Mouse (Mus musculus) limb, embryonic 11.5 days (tissue): ENCODE measurements at regions not wholly inside any gene's neighbourhood (a gene's known extent, or its start where the extent isn't known, plus 50 kb on each side); places are given as distances from the start of the nearest gene placed in this dataset.

ENCODE experiments used
- ATAC-seq: fragments of 200-750 bp; cut with Nextera tagmentation; 2 replicates; pipeline ENCODE4 v1.8.0; 2017; ENCODE audit warnings: low read depth; ENCODE audit not compliant: insufficient number of reproducible peaks, low FRiP score, low TSS enrichment
- DNase-seq: peaks from one replicate; pipeline ENCODE4 v3.0.0-alpha.2; 2015; ENCODE audit warnings: low spot score
- H3K27ac ChIP-seq: fragments of 300-500 bp; sonication (generic); replicated peaks from 2 replicates; pipeline ENCODE4 v1.5.1; 2014; ENCODE audit warnings: low read depth, mild to moderate bottlenecking, low read length
- H3K27me3 ChIP-seq: fragments of 300-500 bp; sonication (generic); 2 replicates; pipeline ENCODE4 v1.6.1; 2014; ENCODE audit warnings: mild to moderate bottlenecking, low read length, mixed read lengths; ENCODE audit not compliant: control insufficient read depth, insufficient read depth
- H3K36me3 ChIP-seq: fragments of 300-500 bp; sonication (generic); 2 replicates; pipeline ENCODE4 v1.6.1; 2014; ENCODE audit warnings: mild to moderate bottlenecking, low read length, moderate library complexity, mixed read lengths; ENCODE audit not compliant: control insufficient read depth, insufficient read depth
- H3K4me1 ChIP-seq: fragments of 300-500 bp; sonication (generic); 2 replicates; pipeline ENCODE4 v1.6.1; 2014; ENCODE audit warnings: low read length, mixed read lengths; ENCODE audit not compliant: control insufficient read depth, insufficient read depth
- H3K4me2 ChIP-seq: fragments of 300-500 bp; sonication (generic); 2 replicates; pipeline ENCODE4 v1.6.1; 2014; ENCODE audit warnings: low read depth, mild to moderate bottlenecking, moderate library complexity; ENCODE audit not compliant: severe bottlenecking
- H3K4me3 ChIP-seq: fragments of 300-500 bp; sonication (generic); 2 replicates; pipeline ENCODE4 v1.5.1; 2014; ENCODE audit warnings: low read depth, low read length
- H3K9ac ChIP-seq: fragments of 300-500 bp; sonication (generic); 2 replicates; pipeline ENCODE4 v1.6.1; 2014; ENCODE audit warnings: mild to moderate bottlenecking, low read length
- H3K9me3 ChIP-seq: fragments of 300-500 bp; sonication (generic); 2 replicates; pipeline ENCODE4 v1.6.1; 2016; ENCODE audit warnings: low read length; ENCODE audit not compliant: control insufficient read depth
- WGBS: fragments of 180-500 bp; shearing (Covaris S2); extraction: QIAGEN DNeasy Blood & Tissue Kit; methylation state at CpG from one replicate; pipeline ENCODE4 v1.1.7; 2014; 5-methylcytosine and 5-hydroxymethylcytosine counted together

DNA sequence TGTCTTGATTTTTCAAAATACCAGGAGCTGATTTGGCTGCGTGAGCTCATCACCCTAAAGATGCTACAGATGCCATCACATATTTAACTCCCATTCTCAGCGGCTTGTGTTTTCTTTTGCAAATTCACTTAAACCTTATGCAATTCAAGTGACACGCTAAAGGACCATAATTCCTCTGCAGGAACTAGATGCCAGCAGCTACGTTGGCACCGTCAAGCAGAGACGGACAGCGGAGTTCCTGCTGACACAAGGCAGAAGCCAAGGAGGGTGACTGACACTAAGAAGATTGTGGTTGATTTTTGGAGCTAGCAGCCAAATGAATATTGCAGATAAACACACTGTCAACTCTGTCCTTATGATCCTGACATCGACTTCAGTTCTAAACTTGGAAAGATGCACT, 547.7 kb upstream of the Adam24 start:
- H3K4me3 ChIP-seq, result no peak overlapping the region
- no peaks in the 10 kb centered on the region for H3K4me1 ChIP-seq
- no peaks in the 10 kb centered on the region for H3K9me3 ChIP-seq
- ATAC-seq (no peak), DNase-seq (no peak)
- no peaks in the 10 kb centered on the region for H3K36me3 ChIP-seq
- 94% methylated on average over 8 of the region's 8 CpGs for WGBS
- H3K4me2 ChIP-seq, result no peak overlapping the region
- H3K27me3 ChIP-seq, result no peaks in the 10 kb centered on the region
- H3K27ac ChIP-seq, result no peak overlapping the region
- no peak overlapping the region for H3K9ac ChIP-seq

DNA sequence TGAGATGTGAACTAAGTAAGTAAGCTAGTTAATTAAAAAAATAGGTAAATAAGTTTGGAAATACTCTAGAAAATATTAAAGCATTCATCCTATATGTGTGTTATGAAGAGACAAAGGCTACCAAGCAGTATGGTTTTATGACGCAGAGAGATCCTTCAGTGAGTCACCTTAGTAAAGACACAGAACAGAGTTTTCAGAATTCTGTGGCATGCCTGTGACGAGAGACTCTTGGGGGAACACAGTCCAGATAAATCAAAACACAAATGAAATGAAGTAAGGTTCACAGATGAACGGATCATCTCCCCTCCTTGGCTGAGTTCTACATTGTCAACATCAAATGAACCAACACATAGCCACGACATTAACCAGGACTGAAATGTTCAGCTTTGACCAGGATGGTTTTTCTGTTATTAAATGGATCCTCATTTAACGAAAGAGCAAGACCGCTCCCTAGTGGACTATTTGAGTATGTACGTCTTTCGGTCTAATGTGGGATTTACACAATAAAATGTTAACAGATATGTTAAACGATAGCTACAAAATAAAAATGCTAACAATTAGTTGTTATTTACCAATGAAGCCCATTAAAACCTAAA, 542.1 kb upstream of the Adam24 start:
- WGBS, result 26% methylated on average over 9 of the region's 9 CpGs
- Histone ChIP-seq H3K27me3 (no peaks in the 10 kb centered on the region), H3K4me3 (no peak overlapping the region), H3K27ac (no peak overlapping the region), H3K36me3 (no peaks in the 10 kb centered on the region), H3K4me1 (no peaks in the 10 kb centered on the region), H3K9ac (no peak overlapping the region), H3K9me3 (no peaks in the 10 kb centered on the region), H3K4me2 (no peak overlapping the region)
- ATAC-seq, result no peak; the same call in 1 of the 2 replicates
- DNase-seq, result peak; percentile 23

GRCm38 (mm10) chr8:40150911-40151797, 523.7 kb upstream of the Adam24 start:
- ATAC-seq (peak; percentile 79), DNase-seq (peak; percentile 87)
- no peak overlapping the region for H3K27ac ChIP-seq
- H3K9me3 ChIP-seq, result no peaks in the 10 kb centered on the region
- 27% methylated on average over 21 of the region's 21 CpGs for WGBS
- no peak overlapping the region for H3K9ac ChIP-seq
- H3K36me3 ChIP-seq, result no peaks in the 10 kb centered on the region
- H3K4me3 ChIP-seq, result no peak overlapping the region
- H3K4me2 ChIP-seq, result peak overlapping the region; percentile 7
- no peaks in the 10 kb centered on the region for H3K27me3 ChIP-seq
- H3K4me1 ChIP-seq, result no peaks in the 10 kb centered on the region

DNA sequence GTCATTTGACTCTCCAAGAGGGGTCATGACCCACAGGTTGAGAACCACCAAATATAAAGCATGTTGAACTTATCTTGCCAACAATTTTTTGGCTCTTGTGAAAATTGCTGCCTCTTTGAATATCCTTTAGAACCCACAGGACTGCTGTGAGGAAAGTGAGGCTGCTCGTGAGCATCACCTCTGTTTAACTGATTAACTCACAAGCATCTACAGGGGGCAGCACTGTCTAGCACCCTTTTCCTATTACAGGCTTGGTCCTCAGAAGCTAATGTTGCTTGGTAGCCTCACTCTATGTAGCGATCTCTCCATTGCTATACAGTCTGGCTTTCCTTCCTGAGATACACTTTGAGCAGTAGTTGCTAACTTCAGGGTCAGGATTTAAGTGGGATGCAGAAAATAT, 522.4 kb upstream of the Adam24 start:
- Histone ChIP-seq H3K9me3 (no peaks in the 10 kb centered on the region), H3K4me3 (no peak overlapping the region), H3K9ac (no peak overlapping the region), H3K27me3 (no peaks in the 10 kb centered on the region), H3K27ac (no peak overlapping the region), H3K4me1 (no peaks in the 10 kb centered on the region), H3K36me3 (no peaks in the 10 kb centered on the region), H3K4me2 (no peak overlapping the region)
- ATAC-seq (no peak), DNase-seq (no peak)
- WGBS, result 53% methylated on average over 2 of the region's 2 CpGs

DNA sequence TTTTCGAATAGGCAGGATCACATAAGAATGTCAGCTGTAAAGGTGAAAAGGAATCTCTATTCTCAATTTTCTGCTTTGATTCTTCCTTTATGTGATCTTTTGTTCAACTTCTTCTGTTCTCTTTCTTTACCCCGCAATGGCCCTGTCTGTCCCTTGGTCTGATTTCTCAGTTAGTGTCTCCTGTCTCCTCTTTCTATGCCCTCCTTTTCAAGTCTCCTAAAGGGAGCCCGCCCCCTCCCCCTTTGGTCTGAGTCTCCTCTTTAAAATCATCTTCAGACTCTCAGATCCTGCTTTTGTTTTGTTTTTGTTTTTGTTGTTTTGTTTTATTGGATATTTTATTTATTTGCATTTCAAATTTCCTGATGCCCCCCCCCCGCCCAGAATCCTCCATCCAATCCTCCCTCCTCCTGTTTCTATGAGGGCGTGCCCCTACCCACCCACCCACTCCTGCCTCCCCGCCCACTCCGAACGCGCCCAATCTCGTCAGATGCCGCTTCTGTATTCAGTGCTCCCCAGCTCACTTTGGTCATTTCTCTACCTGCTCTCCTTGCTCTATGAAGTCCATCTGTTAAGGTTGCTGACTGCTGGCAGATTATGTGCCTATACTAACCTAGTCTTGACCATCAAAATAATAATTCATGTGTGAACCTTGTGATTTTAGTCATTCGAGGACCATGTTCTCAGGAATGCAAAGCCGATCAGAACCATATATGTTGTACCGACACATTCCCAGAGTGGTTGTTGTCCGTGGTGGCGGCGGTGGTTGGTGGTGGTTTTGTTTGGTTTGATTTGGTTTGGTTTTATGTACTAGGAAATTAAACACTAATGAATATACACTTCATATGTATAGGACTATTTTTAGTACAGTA, 487.9 kb upstream of the Adam24 start:
- H3K4me3 ChIP-seq, result no peak overlapping the region
- peak overlapping the region; percentile 12; the same call in 1 of the 2 replicates for H3K4me2 ChIP-seq
- no peaks in the 10 kb centered on the region for H3K27me3 ChIP-seq
- H3K4me1 ChIP-seq, result no peaks in the 10 kb centered on the region
- WGBS, result 43% methylated on average over 17 of the region's 17 CpGs
- H3K36me3 ChIP-seq, result no peaks in the 10 kb centered on the region
- peak; percentile 44; the same call in 1 of the 2 replicates for ATAC-seq
- no peak for DNase-seq
- H3K9ac ChIP-seq, result no peak overlapping the region
- H3K27ac ChIP-seq, result no peak overlapping the region
- no peaks in the 10 kb centered on the region for H3K9me3 ChIP-seq

- DNase-seq (peak; percentile 53), ATAC-seq (peak; percentile 26; the same call in 1 of the 2 replicates)
- no peak overlapping the region for H3K27ac ChIP-seq
- no peaks in the 10 kb centered on the region for H3K36me3 ChIP-seq
- H3K9me3 ChIP-seq, result no peaks in the 10 kb centered on the region
- 6% methylated on average over 5 of the region's 5 CpGs for WGBS
- no peak overlapping the region for H3K4me2 ChIP-seq
- no peak overlapping the region for H3K4me3 ChIP-seq
- no peaks in the 10 kb centered on the region for H3K27me3 ChIP-seq
- H3K9ac ChIP-seq, result no peak overlapping the region
- H3K4me1 ChIP-seq, result no peaks in the 10 kb centered on the region
These were observed 487.3 kb upstream of the Adam24 start for GRCm38 (mm10) chr8:40187584-40187934.

DNA sequence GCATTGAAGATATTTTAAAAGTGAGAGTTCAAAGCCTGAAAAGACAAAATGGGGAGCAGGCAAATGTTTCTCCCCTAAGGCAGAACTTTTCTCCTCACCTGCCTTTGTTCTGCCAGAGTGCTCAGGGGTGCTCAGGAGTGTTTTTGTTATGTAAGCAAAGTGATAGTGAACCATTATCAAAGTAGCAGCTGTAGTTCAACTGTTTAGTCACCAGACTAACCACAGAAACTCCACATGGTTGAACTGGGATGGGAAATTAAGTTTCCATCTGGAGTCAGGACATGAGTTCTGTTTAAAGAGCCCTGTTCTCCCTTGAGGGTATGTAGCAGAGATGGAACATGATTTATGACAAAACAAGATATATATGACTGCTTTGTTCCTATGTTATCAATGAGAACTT, 482.6 kb upstream of the Adam24 start:
- DNase-seq, result no peak
- Histone ChIP-seq H3K27me3 (no peaks in the 10 kb centered on the region), H3K4me3 (no peak overlapping the region), H3K27ac (no peak overlapping the region), H3K4me1 (no peaks in the 10 kb centered on the region), H3K4me2 (no peak overlapping the region), H3K9me3 (no peaks in the 10 kb centered on the region), H3K9ac (no peak overlapping the region), H3K36me3 (no peaks in the 10 kb centered on the region)
- ATAC-seq, result no peak

DNA sequence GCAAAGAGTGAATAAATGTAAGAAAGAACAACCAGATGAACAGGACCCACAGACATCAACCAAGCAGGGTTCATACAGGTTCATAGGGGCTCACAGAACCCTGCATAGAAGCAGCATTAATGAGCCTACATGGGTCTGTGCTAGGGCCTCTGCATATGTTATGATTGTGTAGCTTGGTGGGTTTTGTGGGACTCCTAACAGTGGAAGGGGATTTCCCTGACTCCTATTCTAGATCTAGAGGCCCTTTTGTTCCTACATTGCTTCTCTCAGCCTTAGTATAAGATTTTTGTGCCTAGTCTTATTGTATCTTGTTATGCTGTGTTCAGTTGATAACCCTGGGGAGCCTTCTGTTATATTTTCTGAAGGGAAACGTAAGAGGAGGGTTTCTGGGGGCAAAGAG, 481.7 kb upstream of the Adam24 start:
- no peak overlapping the region for H3K4me3 ChIP-seq
- ATAC-seq (no peak), DNase-seq (no peak)
- WGBS, result 40% methylated on average over 1 of the region's 1 CpGs
- no peak overlapping the region for H3K4me2 ChIP-seq
- H3K9ac ChIP-seq, result no peak overlapping the region
- no peaks in the 10 kb centered on the region for H3K27me3 ChIP-seq
- H3K36me3 ChIP-seq, result no peaks in the 10 kb centered on the region
- no peaks in the 10 kb centered on the region for H3K9me3 ChIP-seq
- no peak overlapping the region for H3K27ac ChIP-seq
- no peaks in the 10 kb centered on the region for H3K4me1 ChIP-seq
